Comparison of ENCODE assay signal across 23 mouse cellular contexts in the genomic region with DNA sequence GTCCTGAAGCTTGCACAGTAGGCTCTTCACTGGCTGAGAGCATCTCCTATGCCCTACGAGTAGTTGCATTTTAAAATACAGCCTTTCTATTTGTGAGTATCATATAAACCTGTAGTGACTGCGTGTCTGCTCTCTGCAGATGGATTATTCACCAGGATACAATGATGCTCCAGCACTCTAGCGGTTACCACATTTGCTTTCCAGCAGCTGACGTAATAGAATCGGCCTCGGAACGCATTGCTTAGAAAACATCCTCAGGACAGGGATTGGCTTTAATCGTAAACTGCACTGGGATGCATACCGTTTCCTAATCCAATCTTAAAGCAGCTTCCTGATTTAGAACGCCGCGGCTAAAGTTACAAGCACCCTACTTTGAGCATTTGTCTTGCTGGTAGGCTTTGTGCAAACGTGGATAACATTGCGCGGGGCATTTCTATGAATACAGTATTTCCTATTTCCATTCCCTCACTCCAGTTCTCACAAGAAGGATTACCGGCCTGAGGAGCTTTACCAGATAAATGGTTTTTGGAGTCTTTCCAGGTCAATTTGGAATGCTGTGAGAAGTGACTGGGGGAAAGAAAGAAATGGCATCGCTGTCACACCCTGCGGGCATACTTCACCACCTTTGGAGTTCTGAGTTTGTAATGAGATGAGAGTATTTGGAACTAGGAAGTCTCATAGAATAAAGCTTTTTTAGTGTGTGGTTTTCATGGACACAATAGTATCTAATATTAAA. TPM values are rescaled to one million over a fixed set of nuclear protein-coding genes. Genes with fewer than 3 reads are reported as not detected.
DNase-seq lines count a peak whose midpoint lies in the region; ATAC-seq and TF ChIP-seq lines count a peak whose summit lies in the region.
"Had no signal": no experiment of that assay in that cellular context is flagged by ENCODE, and none has a peak within 500 bp of the region (broad histone marks: within the 10 kb centered on the region; RNA-seq: fewer than 3 reads in every experiment).

No protein-coding gene starts in this region.

- ATAC-seq in hindbrain, postnatal 0 days: peak; percentile 55; the same call in 1 of the 2 replicates
- ATAC-seq in hindbrain, embryonic 16.5 days: no peak
- ATAC-seq: activated CD4-positive, CD25-positive, alpha-beta regulatory T cell, adult 4 months; forebrain, embryonic 16.5 days; lung, postnatal 0 days; Patski had no signal

- peak; percentile 35 for DNase-seq in heart, adult 11 months
- DNase-seq in heart, adult 8-10 months (ENCODE audit: low spot score): no peak
- peak; percentile 53 for DNase-seq in hindbrain, postnatal 0 days (ENCODE audit: low spot score)
- DNase-seq in urinary bladder, postnatal 14 days (ENCODE audit: low spot score): peak; percentile 9
- no peak for DNase-seq in urinary bladder, postnatal 25 days (ENCODE audit: low spot score)
- DNase-seq in lung, adult 18-20 months: no peak
- DNase-seq: adrenal gland, postnatal 14 days; cerebellum, adult 9-11 months; embryo, embryonic 11 days; gastrocnemius, postnatal 10 days; kidney, adult 2 months; kidney, postnatal 14 days; layer of hippocampus, adult 9-11 months; spleen, adult 18-20 months; thymus, adult 2 months had no signal

- H3K9ac ChIP-seq in hindbrain, postnatal 0 days (replicated peaks; ENCODE audit: low read length): no peak overlapping the region
- H3K9ac ChIP-seq in hindbrain, embryonic 16.5 days (ENCODE audit: low read depth, low read length): no peak overlapping the region
- H3K9ac ChIP-seq: limb, embryonic 13.5 days; liver, embryonic 14.5 days had no signal

- H3K4me2 ChIP-seq in hindbrain, postnatal 0 days (ENCODE audit: low read depth, low read length): no peak overlapping the region
- no peak overlapping the region for H3K4me2 ChIP-seq in hindbrain, embryonic 16.5 days (ENCODE audit: low read length)
- H3K4me2 ChIP-seq: limb, embryonic 13.5 days had no signal

- H3K9me3 ChIP-seq in hindbrain, postnatal 0 days (ENCODE audit: low read length): no peaks in the 10 kb centered on the region
- H3K9me3 ChIP-seq in hindbrain, embryonic 16.5 days (ENCODE audit: control insufficient read depth, low read length): no peaks in the 10 kb centered on the region
- H3K9me3 ChIP-seq: heart, embryonic 10.5 days; limb, embryonic 13.5 days had no signal

- no peaks in the 10 kb centered on the region for H3K36me3 ChIP-seq in hindbrain, postnatal 0 days (ENCODE audit: insufficient read depth, low read length)
- no peaks in the 10 kb centered on the region for H3K36me3 ChIP-seq in hindbrain, embryonic 16.5 days (ENCODE audit: control insufficient read depth, insufficient read depth, low read length)
- H3K36me3 ChIP-seq: heart, embryonic 10.5 days; limb, embryonic 13.5 days had no signal

- no peaks in the 10 kb centered on the region for H3K4me1 ChIP-seq in hindbrain, postnatal 0 days (ENCODE audit: insufficient read depth, low read length)
- H3K4me1 ChIP-seq in hindbrain, embryonic 16.5 days (ENCODE audit: control insufficient read depth, insufficient read depth, low read depth, low read length): no peaks in the 10 kb centered on the region

- 65% methylated on average over 18 of the region's 18 CpGs for WGBS in hindbrain, postnatal 0 days
- 73% methylated on average over 18 of the region's 18 CpGs for WGBS in hindbrain, embryonic 16.5 days

- TF ChIP-seq CTCF in hindbrain, postnatal 0 days (IDR thresholded peaks at IDR 0.05; ENCODE audit: low read depth): no peak

- H3K4me3 ChIP-seq in hindbrain, postnatal 0 days (ENCODE audit: low read length): no peak overlapping the region
- H3K4me3 ChIP-seq in hindbrain, embryonic 16.5 days (ENCODE audit: low read length): no peak overlapping the region
- H3K4me3 ChIP-seq: heart, embryonic 10.5 days; limb, embryonic 13.5 days had no signal

- H3K27me3 ChIP-seq in hindbrain, postnatal 0 days (ENCODE audit: insufficient read depth, low read length): no peaks in the 10 kb centered on the region
- no peaks in the 10 kb centered on the region for H3K27me3 ChIP-seq in hindbrain, embryonic 16.5 days (replicated peaks; ENCODE audit: control insufficient read depth, insufficient read depth, low read length)
- H3K27me3 ChIP-seq: limb, embryonic 13.5 days; Patski had no signal

- H3K27ac ChIP-seq in hindbrain, postnatal 0 days: no peak overlapping the region
- H3K27ac ChIP-seq in hindbrain, embryonic 16.5 days (ENCODE audit: low read depth, low read length): no peak overlapping the region
- H3K27ac ChIP-seq: heart, embryonic 10.5 days; limb, embryonic 13.5 days; liver, embryonic 14.5 days had no signal

RNA-seq across cellular contexts. Expression of gene Gtf2b, which starts 9.5 kb away (rescaled TPM):
- total RNA-seq in heart, adult 8-10 months (2022): 10 to 100 TPM; 17.8 to 20.6 (median 19.2) TPM
- 31.0 and 33.3 TPM in 2 replicates for total RNA-seq in hindbrain, postnatal 0 days (2014; rRNA removed)
- polyA plus RNA-seq in hindbrain, postnatal 0 days (2015; fragmentation: Nextera tagmentation; extraction: Ambion mirVana): 57.5 and 62.3 TPM in 2 replicates
- polyA plus RNA-seq in hindbrain, embryonic 16.5 days (2015; fragmentation: Nextera tagmentation; extraction: Ambion mirVana): 67.0 and 68.1 TPM in 2 replicates

RNA-seq across cellular contexts. Expression of gene Kyat3, which starts 54.4 kb away (rescaled TPM):
- total RNA-seq in heart, adult 8-10 months (2022): 10 to 100 TPM; 40.0 to 42.6 (median 41.4) TPM
- 2.7 and 8.2 TPM in 2 replicates for total RNA-seq in hindbrain, postnatal 0 days (2014; rRNA removed)
- polyA plus RNA-seq in hindbrain, postnatal 0 days (2015; fragmentation: Nextera tagmentation; extraction: Ambion mirVana): 8.3 and 9.8 TPM in 2 replicates
- 6.3 and 7.8 TPM in 2 replicates for polyA plus RNA-seq in hindbrain, embryonic 16.5 days (2015; fragmentation: Nextera tagmentation; extraction: Ambion mirVana)

Comparison
In these comparisons a context has a peak if more than half of its experiments do, and no peak if none do; other contexts are left out.
1. DNase-seq: peak in heart, adult 11 months (single experiment), hindbrain, postnatal 0 days (single experiment) and urinary bladder, postnatal 14 days (single experiment); none in heart, adult 8-10 months (single experiment), urinary bladder, postnatal 25 days (single experiment) and lung, adult 18-20 months (0 of 2).